Mouse (Mus musculus) A20 (cell line): ENCODE measurements around the gene Capns1.
A peak's percentile ranks its signal among the peaks of the same experiment; 100 is the strongest.
"Not testable (repeated sequence)": the region's sequence is repeated elsewhere in the genome, so short reads cannot be mapped to it uniquely, and the experiment has no call there.

Source experiments
- DNase-seq: peaks from one replicate; pipeline ENCODE4 v3.0.0-alpha.2; 2011; ENCODE audit warnings: low read depth, low spot score

Capns1 gene

GRCm38 (mm10) chr7:30202895-30203690 lies 4.5 kb upstream of the Capns1 start:
- DNase-seq: no peak

GRCm38 (mm10) chr7:30200661-30201060 lies 2.0 kb upstream of the Capns1 start:
- not testable (repeated sequence) for DNase-seq

GRCm38 (mm10) chr7:30200200-30200599 lies 1.6 kb upstream of the Capns1 start:
- DNase-seq: no peak

GRCm38 (mm10) chr7:30199498-30200139 lies 1.0 kb upstream of the Capns1 start:
- no peak for DNase-seq

GRCm38 (mm10) chr7:30197592-30198129 lies 950 bp downstream of the Capns1 start:
- no peak for DNase-seq

GRCm38 (mm10) chr7:30196171-30196570 lies 2.4 kb downstream of the Capns1 start:
- DNase-seq: no peak

GRCm38 (mm10) chr7:30195461-30195860 lies 3.1 kb downstream of the Capns1 start:
- DNase-seq: no peak

GRCm38 (mm10) chr7:30194884-30195283 lies 3.7 kb downstream of the Capns1 start:
- peak; percentile 94 for DNase-seq

- DNase-seq: peak; percentile 70
Observed at GRCm38 (mm10) chr7:30194101-30194831, 4.3 kb downstream of the Capns1 start.

GRCm38 (mm10) chr7:30193581-30194100 lies 5.0 kb downstream of the Capns1 start:
- peak; percentile 89 for DNase-seq

- DNase-seq: no peak
Observed at GRCm38 (mm10) chr7:30193013-30193412, 5.6 kb downstream of the Capns1 start.

GRCm38 (mm10) chr7:30192088-30192487 lies 6.5 kb downstream of the Capns1 start:
- DNase-seq: no peak

GRCm38 (mm10) chr7:30189116-30189491 lies 9.5 kb downstream of the Capns1 start:
- DNase-seq: no peak

- DNase-seq: no peak
Observed at GRCm38 (mm10) chr7:30188344-30189115, 10.1 kb downstream of the Capns1 start.

GRCm38 (mm10) chr7:30184641-30185348 lies 13.8 kb downstream of the Capns1 start:
- DNase-seq: no peak

- peak; percentile 97 for DNase-seq
Observed at GRCm38 (mm10) chr7:30183879-30184289, 14.7 kb downstream of the Capns1 start, which contains the start of gene Cox7a1. Gene Cox7a1 (plus strand): TSS chr7:30184144.

- not testable (repeated sequence) for DNase-seq
Observed at GRCm38 (mm10) chr7:30183189-30183588, 15.4 kb downstream of the Capns1 start.

- DNase-seq: not testable (repeated sequence)
Observed at GRCm38 (mm10) chr7:30181929-30182328, 16.7 kb downstream of the Capns1 start.

GRCm38 (mm10) chr7:30181308-30181707 lies 17.3 kb downstream of the Capns1 start:
- DNase-seq: peak; percentile 72

- no peak for DNase-seq
Observed at GRCm38 (mm10) chr7:30178256-30178655, 20.4 kb downstream of the Capns1 start.
